Mouse (Mus musculus): Measurements from ENCODE around the gene Kcnip1. TPM values are rescaled to one million over a fixed set of nuclear protein-coding genes. Genes with fewer than 3 reads are reported as not detected.

Gene Kcnip1
- polyA plus RNA-seq, 1 experiment: not detected

DNA sequence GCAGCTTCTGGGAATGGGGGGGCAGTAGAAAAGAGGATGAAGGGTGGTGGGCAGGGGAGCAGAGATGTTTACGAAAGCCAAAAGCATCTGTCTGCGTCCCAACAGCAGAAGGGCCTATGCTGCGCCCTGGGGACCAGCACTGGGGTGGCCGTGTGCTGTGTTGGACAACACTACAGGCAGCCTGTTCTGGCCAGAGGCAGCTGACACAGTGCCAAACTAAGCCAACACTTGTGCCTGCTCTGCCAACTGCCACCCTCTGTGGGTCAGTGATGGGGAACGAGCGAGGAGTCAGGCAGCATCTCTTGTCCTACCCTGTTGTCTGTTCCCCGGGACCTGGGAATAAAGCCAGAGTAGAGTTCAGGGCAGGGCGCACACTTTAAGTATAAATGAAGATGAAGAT, 260.6 kb downstream of the Kcnip1 start:
- no peak overlapping the region for H3K27ac ChIP-seq (ENCODE audit: insufficient read depth, low read length)
- no peaks in the 10 kb centered on the region for H3K4me1 ChIP-seq (ENCODE audit: control insufficient read depth, insufficient read depth, insufficient read length)
- DNase-seq (ENCODE audit: low read depth in 1 of 2, low spot score in 2 of 2): no peak
- no peak overlapping the region for H3K4me3 ChIP-seq (ENCODE audit: extremely low read depth, insufficient read depth, insufficient read length)
- 87% methylated on average over 8 of the region's 8 CpGs for WGBS
- H3K36me3 ChIP-seq (ENCODE audit: control insufficient read depth, insufficient read depth, low read length): no peaks in the 10 kb centered on the region
- no peak for TF ChIP-seq POLR2A (IDR thresholded peaks at IDR 0.05; ENCODE audit: low read depth, low read length)
- TF ChIP-seq CTCF (IDR thresholded peaks at IDR 0.05; ENCODE audit: extremely low read depth, insufficient read depth, insufficient read length, insufficient replicate concordance): no peak
- no peaks in the 10 kb centered on the region for H3K27me3 ChIP-seq (ENCODE audit: control insufficient read depth, insufficient read depth, low read length)

DNA sequence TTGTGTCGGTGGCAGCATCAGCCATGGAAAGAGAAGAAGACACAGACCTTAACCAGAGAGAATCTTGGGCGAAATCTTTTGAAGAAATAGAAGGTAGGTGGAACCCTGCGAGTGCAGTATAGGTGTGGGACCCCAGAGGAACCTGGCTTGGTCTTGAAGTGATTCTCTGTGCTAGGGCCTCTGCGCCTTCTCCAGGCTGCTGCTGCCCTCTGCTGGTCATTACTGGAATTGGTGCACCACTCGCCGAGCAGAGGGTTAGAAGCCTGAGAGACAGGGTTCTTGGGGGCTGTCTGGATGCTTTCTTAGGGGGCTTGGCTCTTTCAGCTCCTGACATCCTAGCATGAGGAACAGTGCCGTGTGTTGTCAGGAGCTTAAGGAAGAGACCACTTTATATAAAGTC, 271.7 kb downstream of the Kcnip1 start:
- TF ChIP-seq CTCF (IDR thresholded peaks at IDR 0.05; ENCODE audit: extremely low read depth, insufficient read depth, insufficient read length, insufficient replicate concordance) (peak; percentile 74; the same call in 1 of the 2 replicates), POLR2A (IDR thresholded peaks at IDR 0.05; ENCODE audit: low read depth, low read length) (no peak)
- H3K4me3 ChIP-seq (ENCODE audit: extremely low read depth, insufficient read depth, insufficient read length): no peak overlapping the region
- no peaks in the 10 kb centered on the region for H3K27me3 ChIP-seq (ENCODE audit: control insufficient read depth, insufficient read depth, low read length)
- 29% methylated on average over 7 of the region's 7 CpGs for WGBS
- DNase-seq (ENCODE audit: low read depth in 1 of 2, low spot score in 2 of 2): peak in 1 of 2 experiments; percentile 31
- no peaks in the 10 kb centered on the region for H3K4me1 ChIP-seq (ENCODE audit: control insufficient read depth, insufficient read depth, insufficient read length)
- H3K36me3 ChIP-seq (ENCODE audit: control insufficient read depth, insufficient read depth, low read length): no peaks in the 10 kb centered on the region
- H3K27ac ChIP-seq (ENCODE audit: insufficient read depth, low read length): no peak overlapping the region

DNA sequence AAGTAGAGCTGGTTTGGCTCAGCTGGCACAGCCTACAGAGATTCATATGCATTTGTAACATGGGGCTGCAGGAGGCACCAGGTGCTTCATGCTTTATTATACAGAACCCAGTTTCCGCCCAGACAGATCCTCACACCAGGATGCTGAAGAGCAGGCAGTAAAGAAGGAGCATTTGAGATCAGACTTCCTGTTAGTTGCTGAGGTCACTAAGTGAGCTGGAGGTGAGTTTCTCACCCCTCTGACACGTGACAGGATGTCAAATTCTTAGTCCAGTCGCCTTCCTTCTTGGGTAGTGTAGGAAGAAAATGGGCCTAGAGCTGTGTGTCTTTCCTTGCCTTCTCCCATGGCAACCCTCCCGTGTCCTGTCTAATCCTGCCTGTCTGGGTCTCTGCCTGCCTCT, 286.2 kb downstream of the Kcnip1 start:
- H3K4me3 ChIP-seq (ENCODE audit: extremely low read depth, insufficient read depth, insufficient read length): no peak overlapping the region
- DNase-seq (ENCODE audit: low read depth in 1 of 2, low spot score in 2 of 2): no peak
- WGBS: 27% methylated on average over 4 of the region's 4 CpGs
- no peaks in the 10 kb centered on the region for H3K36me3 ChIP-seq (ENCODE audit: control insufficient read depth, insufficient read depth, low read length)
- no peaks in the 10 kb centered on the region for H3K4me1 ChIP-seq (ENCODE audit: control insufficient read depth, insufficient read depth, insufficient read length)
- TF ChIP-seq POLR2A (IDR thresholded peaks at IDR 0.05; ENCODE audit: low read depth, low read length): no peak
- TF ChIP-seq CTCF (IDR thresholded peaks at IDR 0.05; ENCODE audit: extremely low read depth, insufficient read depth, insufficient read length, insufficient replicate concordance): no peak
- no peak overlapping the region for H3K27ac ChIP-seq (ENCODE audit: insufficient read depth, low read length)
- H3K27me3 ChIP-seq (ENCODE audit: control insufficient read depth, insufficient read depth, low read length): no peaks in the 10 kb centered on the region

DNA sequence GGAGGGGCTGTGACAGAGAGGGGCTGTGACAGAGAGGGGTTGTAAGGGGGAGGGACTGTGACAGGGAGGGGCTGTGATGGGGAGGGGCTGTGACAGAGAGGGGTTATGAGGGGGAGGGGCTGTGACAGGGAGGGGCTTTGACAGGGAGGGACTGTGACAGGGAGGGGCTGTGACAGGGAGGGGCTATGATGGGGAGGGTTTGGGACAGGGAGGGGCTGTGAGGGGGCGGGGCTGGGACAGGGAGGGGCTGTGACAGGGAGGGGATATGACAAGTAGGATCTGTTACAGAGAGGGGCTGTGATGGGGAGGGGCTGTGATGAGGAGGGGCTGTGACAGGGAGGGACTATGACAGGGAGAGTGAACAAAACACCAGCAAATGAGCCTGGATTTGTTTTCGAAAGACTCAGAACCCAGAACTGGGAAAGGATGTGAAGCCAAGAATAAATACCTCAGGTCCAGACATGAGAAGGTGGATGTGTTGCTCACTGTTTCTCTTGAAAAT, 290.9 kb downstream of the Kcnip1 start:
- WGBS: 64% methylated on average over 2 of the region's 2 CpGs
- H3K27me3 ChIP-seq (ENCODE audit: control insufficient read depth, insufficient read depth, low read length): no peaks in the 10 kb centered on the region
- H3K36me3 ChIP-seq (ENCODE audit: control insufficient read depth, insufficient read depth, low read length): no peaks in the 10 kb centered on the region

DNA sequence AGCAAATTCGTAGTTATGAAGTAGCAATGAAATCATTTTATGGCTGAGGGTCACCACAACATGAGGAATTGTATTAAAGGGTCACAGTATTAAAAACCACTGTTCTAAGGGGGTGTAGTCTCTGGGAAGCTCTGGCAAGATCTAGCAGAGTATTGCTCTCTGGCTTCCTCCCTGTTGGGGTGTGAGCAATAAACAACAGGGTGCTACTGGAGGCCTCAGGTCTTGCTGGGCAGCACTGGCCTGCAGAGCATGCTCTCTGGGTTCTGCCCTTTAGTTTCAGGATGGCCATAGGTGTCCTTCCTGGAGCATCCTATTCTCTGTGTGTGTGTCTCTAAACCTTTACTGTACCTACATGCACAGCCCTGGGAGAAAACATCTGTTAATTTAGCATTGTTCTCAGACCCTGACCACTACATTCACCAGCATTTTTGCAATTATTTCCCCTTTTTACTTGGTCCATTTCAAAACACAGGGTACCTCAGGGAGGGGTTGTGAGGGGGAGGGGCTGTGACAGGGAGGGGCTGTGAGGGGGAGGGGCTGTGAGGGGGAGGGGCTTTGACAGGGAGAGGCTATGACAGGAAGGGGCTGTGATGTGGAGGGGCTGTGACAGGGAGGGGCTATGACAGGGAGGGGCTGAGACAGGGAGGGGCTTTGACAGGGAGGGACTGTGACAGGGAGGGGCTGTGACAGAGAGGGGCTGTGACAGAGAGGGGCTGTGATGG, 291.6 kb downstream of the Kcnip1 start:
- no peaks in the 10 kb centered on the region for H3K4me1 ChIP-seq (ENCODE audit: control insufficient read depth, insufficient read depth, insufficient read length)
- DNase-seq (ENCODE audit: low read depth in 1 of 2, low spot score in 2 of 2): no peak
- no peak overlapping the region for H3K4me3 ChIP-seq (ENCODE audit: extremely low read depth, insufficient read depth, insufficient read length)
- no peaks in the 10 kb centered on the region for H3K27me3 ChIP-seq (ENCODE audit: control insufficient read depth, insufficient read depth, low read length)
- no peaks in the 10 kb centered on the region for H3K36me3 ChIP-seq (ENCODE audit: control insufficient read depth, insufficient read depth, low read length)
- H3K27ac ChIP-seq (ENCODE audit: insufficient read depth, low read length): no peak overlapping the region
- WGBS: 55% methylated on average over 1 of the region's 1 CpGs
- no peak for TF ChIP-seq CTCF (IDR thresholded peaks at IDR 0.05; ENCODE audit: extremely low read depth, insufficient read depth, insufficient read length, insufficient replicate concordance)
- TF ChIP-seq POLR2A (IDR thresholded peaks at IDR 0.05; ENCODE audit: low read depth, low read length): no peak

More for the DNA sequence above, 290.9 kb downstream of the Kcnip1 start:
- TF ChIP-seq POLR2A (IDR thresholded peaks at IDR 0.05; ENCODE audit: low read depth, low read length): no peak
- TF ChIP-seq CTCF (IDR thresholded peaks at IDR 0.05; ENCODE audit: extremely low read depth, insufficient read depth, insufficient read length, insufficient replicate concordance): no peak
- no peak for DNase-seq (ENCODE audit: low read depth in 1 of 2, low spot score in 2 of 2)
- Histone ChIP-seq H3K4me1 (ENCODE audit: control insufficient read depth, insufficient read depth, insufficient read length) (no peaks in the 10 kb centered on the region), H3K4me3 (ENCODE audit: extremely low read depth, insufficient read depth, insufficient read length) (no peak overlapping the region), H3K27ac (ENCODE audit: insufficient read depth, low read length) (no peak overlapping the region)

DNA sequence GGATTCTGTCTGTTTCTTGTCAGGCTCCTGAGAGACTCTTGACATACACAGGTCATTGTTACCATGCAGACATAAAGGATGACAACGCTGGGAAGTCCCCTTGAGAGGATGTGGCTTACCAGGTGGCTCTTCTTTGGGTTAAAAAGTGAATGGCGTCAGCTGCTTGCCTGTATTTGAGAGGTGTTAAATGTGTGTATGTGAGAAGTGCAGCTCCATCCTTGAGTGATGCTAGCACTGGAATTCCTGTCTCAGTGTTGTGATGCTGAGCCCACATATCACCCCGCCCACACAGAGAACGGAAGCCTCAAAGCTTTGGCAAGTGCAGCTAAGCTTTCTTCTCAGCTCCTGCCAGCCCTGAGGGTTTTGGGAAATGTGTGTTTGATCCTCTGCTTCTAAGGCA, 292.2 kb downstream of the Kcnip1 start:
- Histone ChIP-seq H3K27me3 (ENCODE audit: control insufficient read depth, insufficient read depth, low read length) (no peaks in the 10 kb centered on the region), H3K36me3 (ENCODE audit: control insufficient read depth, insufficient read depth, low read length) (no peaks in the 10 kb centered on the region), H3K27ac (ENCODE audit: insufficient read depth, low read length) (no peak overlapping the region), H3K4me3 (ENCODE audit: extremely low read depth, insufficient read depth, insufficient read length) (no peak overlapping the region), H3K4me1 (ENCODE audit: control insufficient read depth, insufficient read depth, insufficient read length) (no peaks in the 10 kb centered on the region)
- WGBS: 43% methylated on average over 4 of the region's 4 CpGs
- TF ChIP-seq POLR2A (IDR thresholded peaks at IDR 0.05; ENCODE audit: low read depth, low read length) (no peak), CTCF (IDR thresholded peaks at IDR 0.05; ENCODE audit: extremely low read depth, insufficient read depth, insufficient read length, insufficient replicate concordance) (no peak)
- DNase-seq (ENCODE audit: low read depth in 1 of 2, low spot score in 2 of 2): peak in 1 of 2 experiments; percentile 34

DNA sequence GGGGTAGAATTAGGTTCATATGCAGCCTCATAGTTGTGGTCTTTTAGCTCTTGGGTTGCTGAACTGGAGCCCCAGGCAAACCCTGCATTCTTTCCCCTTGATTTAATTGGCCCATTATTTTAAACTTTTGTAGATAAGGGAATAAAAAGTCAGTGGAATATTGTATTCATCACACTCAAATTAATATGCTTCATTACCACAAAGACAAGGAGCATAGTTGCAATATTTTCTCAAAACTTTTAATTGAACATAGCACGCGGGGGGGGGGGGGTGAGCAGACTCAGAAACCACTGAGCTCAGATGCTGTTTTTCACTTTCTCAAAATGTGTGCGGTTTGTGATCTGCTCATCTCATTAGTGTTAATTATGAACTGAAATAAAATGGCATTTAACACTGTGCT, 302.8 kb downstream of the Kcnip1 start:
- TF ChIP-seq CTCF (IDR thresholded peaks at IDR 0.05; ENCODE audit: extremely low read depth, insufficient read depth, insufficient read length, insufficient replicate concordance): no peak
- TF ChIP-seq POLR2A (IDR thresholded peaks at IDR 0.05; ENCODE audit: low read depth, low read length): no peak
- no peak overlapping the region for H3K27ac ChIP-seq (ENCODE audit: insufficient read depth, low read length)
- 91% methylated on average over 3 of the region's 3 CpGs for WGBS
- no peaks in the 10 kb centered on the region for H3K4me1 ChIP-seq (ENCODE audit: control insufficient read depth, insufficient read depth, insufficient read length)
- no peak overlapping the region for H3K4me3 ChIP-seq (ENCODE audit: extremely low read depth, insufficient read depth, insufficient read length)
- H3K27me3 ChIP-seq (ENCODE audit: control insufficient read depth, insufficient read depth, low read length): no peaks in the 10 kb centered on the region
- DNase-seq (ENCODE audit: low read depth in 1 of 2, low spot score in 2 of 2): no peak
- no peaks in the 10 kb centered on the region for H3K36me3 ChIP-seq (ENCODE audit: control insufficient read depth, insufficient read depth, low read length)
